Mouse (Mus musculus) right cerebral cortex, postnatal 14 days (tissue): ENCODE results near the gene Acvr1b.

Source experiments
- DNase-seq: peaks from one replicate; pipeline ENCODE4 v3.0.0; 2022

Gene Acvr1b

GRCm38 (mm10) chr15:101147115-101147909 lies 26.6 kb upstream of the Acvr1b start:
- DNase-seq: no peak

GRCm38 (mm10) chr15:101147910-101148273 lies 26.0 kb upstream of the Acvr1b start:
- no peak for DNase-seq

DNA sequence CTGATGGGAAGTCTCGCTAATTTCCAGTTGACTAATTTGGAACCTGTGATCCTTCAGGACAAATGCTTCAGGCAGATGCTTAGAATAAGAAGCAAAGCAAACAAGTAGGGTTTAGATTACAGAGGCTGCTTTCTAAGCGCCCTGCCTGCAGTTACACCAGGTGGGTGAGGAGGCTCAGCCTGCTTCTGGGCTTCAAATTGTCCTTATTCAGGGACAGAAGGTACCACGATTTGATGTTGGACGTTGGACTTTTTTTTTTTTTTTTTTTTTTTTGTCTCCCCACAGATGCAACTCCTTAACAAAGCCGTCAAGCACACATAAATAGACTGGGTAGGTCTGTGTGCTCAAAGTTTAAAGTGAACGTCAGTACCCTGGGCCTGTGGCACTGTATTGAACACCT lies 25.3 kb upstream of the Acvr1b start:
- no peak for DNase-seq

GRCm38 (mm10) chr15:101151409-101152261 lies 22.2 kb upstream of the Acvr1b start:
- DNase-seq: no peak

GRCm38 (mm10) chr15:101154700-101155616 lies 18.9 kb upstream of the Acvr1b start:
- no peak for DNase-seq

DNA sequence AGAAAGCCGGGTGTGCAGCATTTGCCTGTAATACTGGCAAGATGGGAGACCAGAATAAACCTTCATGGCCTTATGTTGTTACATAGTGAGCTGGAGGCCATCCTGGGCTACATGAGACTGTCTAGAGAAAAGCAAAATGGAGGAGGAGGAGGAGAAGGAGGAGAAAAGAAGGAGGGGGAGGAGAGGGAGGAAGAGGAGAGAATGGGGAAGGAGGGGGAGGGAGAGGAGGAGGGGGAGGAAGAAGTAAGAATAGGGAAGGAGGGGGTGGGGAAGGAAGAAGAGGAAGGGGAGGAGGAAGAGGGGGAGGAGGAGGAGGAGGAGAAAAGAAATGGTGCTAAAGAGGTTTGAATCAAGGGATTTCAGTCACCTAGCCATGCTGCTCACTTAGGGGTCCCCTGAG lies 13.7 kb upstream of the Acvr1b start:
- DNase-seq: no peak

- DNase-seq: peak; percentile 82
Observed at GRCm38 (mm10) chr15:101160591-101160990, 13.3 kb upstream of the Acvr1b start.

DNA sequence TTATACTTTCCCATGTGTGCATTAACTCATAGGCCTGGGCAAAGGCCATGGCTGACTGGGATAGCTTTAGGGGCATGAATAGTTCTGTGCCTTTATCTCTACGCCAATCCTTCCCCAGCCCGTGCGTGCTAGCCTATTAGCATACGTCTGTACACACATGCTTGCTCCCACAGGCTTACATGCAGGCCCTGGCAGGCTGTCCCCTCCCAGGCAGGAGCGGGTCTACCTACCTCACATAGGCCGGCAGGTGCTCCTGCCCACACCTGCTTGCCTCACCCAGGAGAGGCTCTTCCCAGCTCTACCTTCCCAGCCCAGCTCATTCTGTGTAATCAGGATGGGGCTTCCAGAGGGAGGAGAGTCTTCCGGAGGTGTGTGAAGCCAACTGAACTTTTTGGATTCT lies 12.3 kb upstream of the Acvr1b start:
- DNase-seq: no peak

DNA sequence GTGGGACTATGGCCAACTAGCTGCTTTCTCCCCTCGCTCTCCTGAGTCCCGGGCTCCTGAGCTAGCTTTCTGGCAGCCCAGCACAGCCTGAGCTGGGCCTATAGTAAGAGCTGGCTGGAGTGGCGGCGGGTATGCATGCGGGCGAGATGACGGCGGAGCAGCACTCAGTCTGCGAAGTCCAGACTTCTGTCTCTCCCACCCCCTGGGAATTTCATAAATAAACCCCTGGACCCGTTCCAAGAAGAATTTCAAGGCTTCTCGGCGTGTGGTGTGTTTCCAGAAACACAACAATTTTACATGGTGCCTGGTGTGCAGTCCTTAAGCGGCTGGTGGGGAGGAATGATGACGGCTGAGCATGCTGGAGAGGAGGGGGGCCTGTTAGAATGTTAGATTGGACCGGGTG lies 10.8 kb upstream of the Acvr1b start:
- peak; percentile 49 for DNase-seq

DNA sequence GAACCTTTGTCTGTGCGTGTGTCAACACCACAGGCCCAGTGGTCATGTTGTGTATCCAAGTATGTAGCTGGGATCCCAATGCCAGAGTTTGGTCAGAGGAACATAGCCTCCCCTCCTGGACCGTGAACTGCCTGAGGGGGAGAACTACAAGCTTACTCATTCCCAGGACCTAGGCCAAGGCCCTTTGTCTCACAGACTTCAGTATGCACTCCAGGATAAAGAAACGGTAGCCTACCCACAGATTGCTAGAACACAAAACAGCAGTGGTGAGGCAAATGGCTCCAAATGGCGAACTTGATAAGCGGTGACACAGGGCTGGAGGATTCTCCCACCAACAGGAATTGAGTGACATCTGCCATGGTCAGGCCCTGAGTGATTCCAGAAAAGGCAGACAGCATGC lies 10.0 kb upstream of the Acvr1b start:
- no peak for DNase-seq

GRCm38 (mm10) chr15:101164291-101164690 lies 9.6 kb upstream of the Acvr1b start:
- no peak for DNase-seq

- DNase-seq: no peak
Observed at GRCm38 (mm10) chr15:101165658-101166437, 8.0 kb upstream of the Acvr1b start.

DNA sequence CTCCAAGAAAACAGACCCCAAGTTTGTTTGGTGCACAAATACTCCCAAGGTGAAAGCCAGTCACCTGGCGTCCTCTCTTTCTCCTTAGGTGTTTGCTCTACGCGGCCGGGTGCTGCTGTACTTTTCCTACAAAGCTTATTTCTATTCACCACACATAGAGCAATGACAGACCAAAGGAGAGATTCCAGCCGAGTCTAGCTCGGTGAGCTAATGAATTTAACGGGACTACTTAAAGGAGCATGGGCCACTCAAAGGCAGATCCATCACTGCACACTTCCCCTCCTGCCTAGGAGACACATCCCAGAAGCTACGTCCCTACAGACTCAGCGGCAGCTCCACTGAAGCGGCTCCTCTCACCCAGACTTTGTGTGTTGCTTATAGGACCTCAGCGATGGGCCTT lies 6.3 kb upstream of the Acvr1b start:
- DNase-seq: no peak

- no peak for DNase-seq
Observed at GRCm38 (mm10) chr15:101169910-101170309, 4.0 kb upstream of the Acvr1b start.

GRCm38 (mm10) chr15:101170413-101170980 lies 3.4 kb upstream of the Acvr1b start:
- DNase-seq: no peak

GRCm38 (mm10) chr15:101171272-101171671 lies 2.6 kb upstream of the Acvr1b start:
- DNase-seq: no peak

DNA sequence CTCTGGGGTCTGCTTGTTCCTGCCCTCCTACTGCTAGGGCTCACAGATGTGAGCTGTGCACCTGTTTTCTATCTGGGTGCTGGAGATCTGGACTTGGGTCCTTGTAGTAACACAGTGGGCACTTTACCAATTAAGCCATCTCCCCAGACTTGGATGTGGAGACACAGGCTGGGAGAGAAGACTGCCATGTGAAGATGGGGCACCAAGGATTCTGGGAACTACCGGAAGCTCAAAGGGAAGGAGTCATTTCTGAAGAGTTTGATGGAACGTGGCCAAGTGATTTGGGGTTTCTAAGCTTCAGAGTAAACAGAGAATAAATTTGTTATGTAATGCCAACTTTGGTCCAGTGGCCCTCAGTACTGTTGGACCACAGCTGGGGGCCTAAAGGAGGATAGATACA lies 1.9 kb upstream of the Acvr1b start:
- DNase-seq: no peak

DNA sequence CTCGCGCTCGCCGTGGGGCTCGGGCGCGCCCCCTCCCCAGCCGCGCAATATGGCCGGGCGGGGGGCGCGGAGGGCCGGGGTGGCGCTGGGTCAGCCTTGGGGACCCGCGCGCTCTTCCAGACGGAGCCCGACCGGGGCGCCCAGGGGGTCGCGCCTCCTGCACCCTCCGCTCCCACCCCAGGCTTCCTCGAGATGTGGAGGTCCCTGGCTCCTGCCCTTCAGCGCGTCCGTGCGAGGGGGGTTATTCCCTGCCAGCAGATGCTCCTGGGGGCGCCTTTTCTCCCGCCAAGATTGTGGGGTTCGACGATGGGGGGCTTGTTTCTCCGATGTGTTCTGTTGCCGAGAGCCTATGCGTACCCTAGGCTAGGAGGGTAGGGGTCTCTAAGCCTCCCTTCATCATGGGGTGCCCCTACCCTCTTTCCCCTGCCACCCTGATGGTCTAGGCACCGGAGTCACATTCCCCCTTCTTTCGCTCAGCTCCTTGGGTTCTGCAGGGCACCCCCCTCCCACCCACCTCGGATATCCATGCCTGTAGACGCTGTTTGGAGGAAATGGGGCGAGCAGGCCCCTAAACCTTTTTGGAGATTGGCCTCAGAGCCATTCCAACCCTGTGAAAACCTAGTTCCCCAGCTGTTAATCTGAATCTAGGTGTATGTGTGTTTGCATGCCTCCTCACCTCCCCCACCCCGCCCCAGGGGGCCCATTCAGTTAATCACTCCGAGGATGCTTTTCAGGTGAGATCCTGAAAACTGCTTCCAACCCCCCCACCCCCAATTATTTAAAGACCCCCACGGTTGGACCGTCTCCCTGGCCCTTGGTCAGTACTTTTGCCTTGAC lies 645 bp downstream of the Acvr1b start:
- peak; percentile 24 for DNase-seq

DNA sequence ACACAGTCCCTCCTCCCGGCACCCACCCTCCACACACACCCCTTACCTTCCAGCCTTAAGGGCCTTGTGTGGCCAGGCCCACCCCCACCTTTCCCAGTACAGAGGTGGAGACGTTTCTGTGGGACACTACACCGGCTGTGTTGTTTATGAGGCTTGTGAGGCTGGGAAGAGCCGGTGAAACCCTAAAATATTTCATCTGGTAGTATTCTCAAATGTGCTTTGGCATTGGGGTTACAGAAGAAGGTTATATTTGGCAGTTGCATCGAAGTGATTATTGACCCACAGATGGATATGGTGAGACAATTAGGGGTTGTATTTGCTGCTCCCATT lies 1.2 kb downstream of the Acvr1b start:
- no peak for DNase-seq

- no peak for DNase-seq
Observed at GRCm38 (mm10) chr15:101175613-101176283, 1.9 kb downstream of the Acvr1b start.

GRCm38 (mm10) chr15:101176284-101176680 lies 2.4 kb downstream of the Acvr1b start:
- DNase-seq: no peak
